Mouse (Mus musculus) stomach, postnatal 0 days (tissue): ENCODE results near the gene Gjc1.
A peak's percentile ranks its signal among the peaks of the same experiment; 100 is the strongest.

Source experiments
- CTCF ChIP-seq: IDR thresholded peaks from 2 replicates; pipeline ENCODE4 v1.5.1; 2016; ENCODE audit warnings: antibody characterized with exemption, low read depth, mild to moderate bottlenecking, moderate library complexity
- EP300 ChIP-seq: optimal IDR thresholded peaks from 2 replicates; pipeline ENCODE3; 2016; ENCODE audit warnings: antibody characterized with exemption

DNA sequence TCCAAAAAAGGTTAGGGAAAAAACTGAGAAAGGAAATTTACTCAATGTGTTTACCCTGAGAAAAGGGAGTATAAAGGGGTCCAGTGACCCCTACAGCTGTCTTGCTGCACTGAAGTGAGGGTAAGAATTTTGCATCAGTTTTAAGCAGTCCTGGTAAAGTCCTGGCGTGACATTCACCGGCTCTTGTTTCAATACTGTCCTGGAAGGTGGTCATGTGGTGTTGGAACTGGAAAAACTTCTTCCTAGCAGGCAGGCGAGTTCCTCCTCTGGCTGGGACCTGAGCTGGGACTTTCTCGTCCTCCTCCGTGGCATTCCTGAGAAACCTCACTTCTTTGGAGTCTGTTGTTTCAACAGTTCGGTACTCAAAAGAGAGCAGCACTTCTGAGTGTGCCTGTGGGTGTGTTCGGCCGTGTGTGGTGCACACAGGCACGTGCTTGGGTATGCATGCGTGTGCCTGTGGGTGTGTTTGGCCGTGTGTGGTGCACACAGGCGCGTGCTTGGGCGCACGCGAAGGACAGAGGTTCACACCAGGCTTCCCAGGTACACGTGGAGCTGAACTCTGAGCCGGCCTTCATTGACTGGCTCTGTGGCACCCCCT, 13.3 kb upstream of the Gjc1 start:
- TF ChIP-seq CTCF (peak; percentile 39), EP300 (no peak)
